In the genomic region with DNA sequence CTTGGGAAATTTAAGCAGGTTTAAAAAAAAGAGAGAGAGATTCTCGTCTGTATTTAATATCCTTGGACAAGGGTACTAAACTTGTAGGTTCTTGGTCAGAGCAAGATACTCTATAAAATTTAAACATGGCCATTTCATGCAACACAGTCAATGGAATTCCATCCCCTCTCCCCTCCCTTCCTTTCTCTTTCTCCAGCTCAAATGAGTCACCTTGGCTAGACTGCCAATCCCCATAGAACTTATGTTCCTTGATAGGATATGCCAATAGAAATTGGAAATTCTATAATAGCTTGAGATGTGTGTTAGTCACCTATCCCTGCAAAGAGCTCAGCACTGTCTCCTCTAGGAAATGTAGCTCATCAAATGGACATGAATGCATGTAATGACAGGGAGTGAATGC, we compare ENCODE assay signal across 12 mouse cellular contexts.
"Had no signal": no experiment of that assay in that cellular context is flagged by ENCODE, and none has a peak within 500 bp of the region (broad histone marks: within the 10 kb centered on the region; RNA-seq: fewer than 3 reads in every experiment).

No protein-coding gene starts in this region.

- DNase-seq: kidney, adult 8-10 months; kidney, postnatal 25 days; layer of hippocampus, adult 9-11 months; lung, embryonic 14.5 days; lung, postnatal 10 days; thymus, postnatal 14 days had no signal

- H3K4me3 ChIP-seq: limb, embryonic 15.5 days; liver, embryonic 12.5 days; midbrain, embryonic 12.5 days; myocyte; neural tube, embryonic 15.5 days had no signal

- H3K9ac ChIP-seq: limb, embryonic 15.5 days; liver, embryonic 12.5 days; lung, embryonic 14.5 days; midbrain, embryonic 12.5 days; neural tube, embryonic 15.5 days had no signal

- H3K4me1 ChIP-seq: limb, embryonic 15.5 days; liver, embryonic 12.5 days; midbrain, embryonic 12.5 days; neural tube, embryonic 15.5 days had no signal

- ATAC-seq: liver, embryonic 12.5 days had no signal

- H3K9me3 ChIP-seq: limb, embryonic 15.5 days; liver, embryonic 12.5 days; midbrain, embryonic 12.5 days; neural tube, embryonic 15.5 days had no signal

- H3K36me3 ChIP-seq: limb, embryonic 15.5 days; liver, embryonic 12.5 days had no signal

- H3K4me2 ChIP-seq: limb, embryonic 15.5 days; liver, embryonic 12.5 days; lung, embryonic 14.5 days; midbrain, embryonic 12.5 days; neural tube, embryonic 15.5 days had no signal

- H3K27ac ChIP-seq: limb, embryonic 15.5 days; liver, embryonic 12.5 days; midbrain, embryonic 12.5 days; neural tube, embryonic 15.5 days; stomach, postnatal 0 days had no signal

- H3K27me3 ChIP-seq: limb, embryonic 15.5 days; liver, embryonic 12.5 days; midbrain, embryonic 12.5 days; neural tube, embryonic 15.5 days had no signal
